Mouse (Mus musculus) CD4-positive, CD25-positive, alpha-beta regulatory T cell (primary cell): ENCODE measurements around the gene Ppp1r3g. TPM values are rescaled to one million over a fixed set of nuclear protein-coding genes. Genes with fewer than 3 reads are reported as not detected.

ENCODE experiments used
- polyA plus RNA-seq: library from polyadenylated mRNA; unstranded; fragments of 100-300 nt; shearing (Covaris generic); gene quantifications from one replicate; pipeline ENCODE4 v1.2.1, GENCODE M21; 2017

Gene Ppp1r3g
- not detected for polyA plus RNA-seq

DNA sequence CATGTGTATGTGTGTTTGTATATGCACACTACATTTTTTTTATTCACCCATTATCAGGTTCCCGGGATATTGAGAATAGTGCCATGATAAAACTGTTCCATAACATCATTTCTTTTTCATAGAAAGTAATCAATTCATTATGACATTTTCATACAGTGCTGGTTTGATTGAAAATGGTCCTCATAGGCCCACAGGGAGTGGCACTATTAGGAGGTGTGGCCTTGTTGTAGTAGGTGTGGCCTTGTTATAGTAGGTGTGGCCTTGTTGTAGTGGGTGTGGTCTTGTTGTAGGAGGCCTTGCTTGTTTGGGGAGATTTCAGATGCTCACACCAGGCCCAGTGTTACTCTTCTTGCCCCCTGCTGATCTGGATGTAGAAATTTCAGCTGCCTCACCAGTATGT lies at the start of gene Ppp1r3g:
Gene Ppp1r3g (plus strand): TSS at position 301 of the 400 bp plus-strand sequence.

Other genes starting within 250 kb of the Ppp1r3g start
- 14.0 TPM for gene Rpp40, start 52.5 kb upstream of the Ppp1r3g start, polyA plus RNA-seq
- 35.3 TPM for gene Fars2, start 158.6 kb downstream of the Ppp1r3g start, polyA plus RNA-seq
- gene Lyrm4, start 158.7 kb downstream of the Ppp1r3g start, polyA plus RNA-seq = 11.1 TPM